Mouse (Mus musculus) CD4-positive, CD25-positive, alpha-beta regulatory T cell, adult 4 months (primary cell): Measurements from ENCODE around the gene 1700093K21Rik. TPM values are rescaled to one million over a fixed set of nuclear protein-coding genes. Genes with fewer than 3 reads are reported as not detected.
A peak's percentile ranks its signal among the peaks of the same experiment; 100 is the strongest.
"Not testable (repeated sequence)": the region's sequence is repeated elsewhere in the genome, so short reads cannot be mapped to it uniquely, and the experiment has no call there.

Experiments
- ATAC-seq: one replicate; pipeline ENCODE4 v1.8.0; 2017
- polyA plus RNA-seq, 2 experiments: library from polyadenylated mRNA; unstranded; fragments of 100-300 nt; shearing (Covaris generic); gene quantifications; one replicate each; pipeline ENCODE4 v1.2.1; 2017

The 1700093K21Rik gene
- not detected for polyA plus RNA-seq

DNA sequence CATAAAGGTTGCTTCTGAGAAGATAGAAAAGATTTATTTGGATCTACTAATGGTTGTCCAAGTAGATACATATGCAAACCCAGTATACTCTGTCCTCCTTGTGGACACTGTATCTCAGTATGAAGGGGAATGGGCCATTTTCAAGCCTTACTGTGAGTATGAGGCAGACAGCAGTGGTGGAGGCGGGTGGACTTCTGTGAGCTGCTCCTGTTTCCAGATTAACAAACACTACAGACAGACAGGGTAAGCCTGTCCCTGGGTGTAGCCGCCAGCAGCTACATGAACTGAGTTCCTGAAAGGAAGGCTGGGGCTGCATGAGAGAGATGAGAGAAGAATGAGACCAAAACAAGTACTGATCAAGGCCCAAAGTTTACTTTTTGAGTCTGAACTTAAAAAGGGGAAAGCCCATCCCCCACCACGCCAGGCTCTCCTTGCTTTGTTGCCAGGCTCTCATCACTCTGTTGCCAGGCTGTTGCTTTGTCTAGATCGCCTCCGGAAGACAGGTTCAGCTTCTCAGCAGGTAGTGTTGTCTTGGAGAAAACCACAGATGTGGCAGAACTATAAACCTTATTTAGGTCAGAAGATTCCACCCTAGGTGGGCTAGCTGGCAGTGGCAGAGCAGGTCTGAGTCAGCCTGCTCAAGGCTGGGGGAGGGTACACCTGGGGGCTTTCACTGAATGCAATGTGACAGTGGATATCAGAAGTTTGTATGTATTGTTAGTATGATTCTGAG is at the start of gene 1700093K21Rik:
Gene 1700093K21Rik (minus strand): TSS at position 683 of the 733 bp plus-strand sequence.
- ATAC-seq: no peak

DNA sequence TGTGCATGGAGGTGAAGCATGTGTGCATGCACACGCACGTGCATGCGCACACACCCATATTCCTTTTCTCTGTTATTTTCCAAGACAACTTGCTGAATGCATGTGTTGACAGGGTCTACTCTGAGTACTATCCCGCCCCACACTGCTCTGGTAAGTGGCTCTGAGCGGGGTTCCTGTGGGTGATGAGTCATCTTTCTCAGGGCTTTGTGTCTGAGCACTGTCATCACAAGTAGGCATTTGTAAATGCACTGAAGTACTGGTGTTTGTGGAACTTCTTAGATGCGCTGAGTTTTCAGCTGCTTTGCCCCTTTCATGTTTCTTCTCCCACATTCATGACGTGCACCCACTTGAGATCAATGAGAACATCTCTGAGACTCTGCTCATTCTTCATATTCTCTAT is 49.2 kb upstream of the 1700093K21Rik start:
- ATAC-seq: no peak

DNA sequence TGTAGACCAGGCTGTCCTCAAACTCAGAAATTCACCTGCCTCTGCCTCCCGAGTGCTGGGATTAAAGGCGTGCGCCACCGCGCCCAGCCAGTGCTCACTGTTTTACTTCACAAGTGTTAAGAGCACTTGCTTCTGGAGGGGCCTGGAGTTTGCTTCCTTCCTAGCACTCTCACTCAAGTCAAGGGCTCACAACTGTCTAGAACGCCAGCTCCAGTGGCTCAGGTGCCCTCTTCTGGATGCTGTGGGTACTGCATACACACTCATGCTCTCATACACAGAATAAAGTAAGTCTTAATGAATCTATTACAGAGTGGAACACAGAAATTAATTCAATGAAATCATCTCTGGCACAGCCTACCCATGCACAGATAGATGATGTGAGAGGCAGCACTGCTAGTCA is 44.8 kb upstream of the 1700093K21Rik start:
- no peak for ATAC-seq

DNA sequence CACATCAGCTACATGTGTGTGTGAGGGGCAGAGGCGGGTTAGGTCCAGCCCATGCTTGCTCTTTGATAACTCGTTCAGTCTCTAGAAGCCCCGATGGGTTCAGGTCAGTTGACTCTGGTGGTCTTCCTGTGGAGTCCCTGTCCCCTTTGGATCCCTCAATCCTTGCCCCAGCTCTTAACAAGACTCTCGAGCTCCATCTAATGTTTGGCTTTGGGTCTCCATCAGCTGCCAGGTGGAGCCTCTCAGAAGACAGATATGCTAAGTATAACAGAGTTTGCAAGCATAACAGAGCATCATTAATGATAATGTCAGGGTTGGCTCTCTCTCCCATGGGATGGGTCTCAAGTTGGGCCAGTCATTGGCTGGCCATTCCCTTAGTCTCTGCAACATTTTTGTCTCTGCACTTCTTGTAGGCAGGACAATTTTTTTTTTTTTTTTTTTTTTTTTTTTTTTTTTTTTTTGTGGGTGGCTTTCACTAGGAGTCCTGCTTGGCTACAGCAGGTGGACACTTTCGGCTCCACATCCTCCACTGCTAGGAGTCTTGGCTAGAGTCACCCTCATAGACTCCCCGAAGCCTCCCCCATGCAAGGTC is 36.2 kb upstream of the 1700093K21Rik start:
- ATAC-seq: no peak

DNA sequence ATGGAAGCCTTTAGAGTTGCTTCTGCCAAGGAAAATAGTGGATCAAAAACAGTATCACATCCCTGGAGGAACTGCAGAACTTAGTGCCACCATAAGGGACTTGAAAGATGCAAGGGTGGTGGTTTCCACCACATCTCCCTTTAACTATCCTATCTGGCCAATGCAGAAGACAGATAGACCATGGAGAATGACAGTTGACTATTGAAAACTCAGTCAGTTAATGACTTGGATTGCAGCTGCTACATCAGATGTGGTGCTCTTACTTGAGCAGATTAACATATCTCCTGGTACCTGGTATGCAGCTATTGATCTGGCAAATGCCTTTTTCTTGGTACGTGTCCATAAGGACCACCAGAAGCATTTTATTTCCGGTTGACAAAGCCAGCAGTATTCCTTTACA is 16.5 kb upstream of the 1700093K21Rik start:
- ATAC-seq: no peak

DNA sequence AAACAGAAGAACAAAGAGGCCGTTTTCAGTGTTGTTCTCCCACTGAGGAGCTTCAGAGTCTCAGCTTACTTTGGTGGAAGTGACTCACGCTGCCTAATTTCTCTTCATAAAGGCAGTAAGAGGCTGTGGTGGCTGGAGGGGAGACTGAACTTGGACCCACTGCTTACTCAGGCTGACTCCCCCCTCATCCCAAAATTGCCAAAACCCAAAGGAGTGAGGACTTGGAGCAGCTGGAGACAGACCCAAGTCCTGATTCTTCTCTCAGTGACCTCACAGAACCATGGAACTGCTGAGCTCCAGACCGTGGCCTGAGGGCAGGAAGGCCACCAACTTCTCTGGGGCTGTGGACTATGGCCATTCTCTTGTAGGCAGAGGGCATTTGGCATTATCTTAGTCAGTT is 2.0 kb downstream of the 1700093K21Rik start:
- no peak for ATAC-seq

DNA sequence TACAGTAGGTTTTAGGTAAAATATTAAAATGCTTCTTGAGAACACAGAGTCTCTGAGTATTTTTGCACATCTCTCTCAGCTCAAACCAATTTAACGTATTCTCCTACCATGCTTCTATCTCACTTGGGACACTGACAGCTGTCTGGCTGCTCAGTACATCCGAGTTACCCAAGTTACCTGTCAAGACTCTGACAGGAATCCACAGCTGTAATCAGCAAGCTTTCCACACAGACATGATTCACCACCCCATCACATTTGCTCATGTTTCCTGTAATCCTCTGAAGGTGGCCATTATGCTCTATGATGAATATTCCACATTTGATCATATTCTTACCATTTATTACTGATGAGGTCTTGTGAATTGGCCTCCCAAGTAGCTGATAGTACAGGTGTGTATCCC is 5.6 kb downstream of the 1700093K21Rik start:
- ATAC-seq: no peak

DNA sequence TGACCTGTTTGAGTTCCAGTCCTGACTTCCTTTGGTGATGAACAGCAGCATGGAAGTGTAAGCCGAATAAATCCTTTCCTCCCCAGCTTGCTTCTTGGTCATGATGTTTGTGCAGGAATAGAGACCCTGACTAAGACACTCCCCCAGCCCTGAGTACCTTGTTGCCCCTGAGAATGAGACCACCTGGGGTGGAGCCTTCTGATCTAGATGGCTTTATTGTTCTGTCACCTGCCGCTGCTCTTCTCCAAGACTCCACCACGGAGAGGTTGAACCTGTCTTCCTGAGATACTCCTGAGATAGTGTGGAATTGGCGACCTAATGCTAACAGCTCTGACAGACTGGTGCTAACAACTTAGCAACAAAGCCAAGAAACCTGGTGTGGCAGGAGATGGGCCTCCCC is 6.2 kb downstream of the 1700093K21Rik start:
- ATAC-seq: not testable (repeated sequence)

DNA sequence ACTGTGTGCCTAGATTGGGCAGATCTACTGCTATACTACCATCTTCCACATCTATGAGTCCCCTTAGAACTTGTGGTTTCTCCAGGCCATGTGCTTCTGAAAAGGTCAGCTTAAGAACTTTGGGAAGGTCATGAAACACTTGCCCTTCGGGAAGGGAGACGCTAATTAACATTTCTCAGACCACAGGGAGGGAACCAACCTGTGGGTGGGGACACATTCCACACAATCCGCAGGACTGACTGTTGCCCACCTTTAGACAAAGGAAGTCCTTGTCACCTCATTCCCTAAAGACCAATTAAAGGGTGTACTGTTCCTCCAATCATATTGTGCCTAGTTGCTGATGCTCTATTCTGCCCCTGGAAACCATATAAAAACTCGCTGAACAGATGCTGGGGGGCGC is 16.2 kb downstream of the 1700093K21Rik start:
- ATAC-seq: not testable (repeated sequence)

DNA sequence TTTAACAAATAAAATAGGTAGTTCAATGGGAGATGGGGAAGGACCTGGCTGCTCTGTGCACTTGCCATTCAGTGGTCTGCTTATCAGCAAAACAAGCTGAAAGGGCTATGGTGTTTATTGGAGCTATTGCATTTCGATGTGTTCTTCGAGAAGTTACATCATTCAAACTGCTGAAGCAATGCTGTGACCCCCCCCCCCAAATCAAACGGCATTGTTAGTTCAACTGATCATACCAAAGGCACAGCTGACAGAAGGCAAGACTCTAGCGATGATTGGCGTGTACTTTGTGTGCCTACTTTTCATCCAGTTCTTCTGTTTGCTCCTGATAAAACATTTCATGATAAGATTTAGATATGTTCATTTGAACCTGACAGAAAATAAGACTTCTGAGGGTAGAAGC is 22.3 kb downstream of the 1700093K21Rik start:
- ATAC-seq: no peak

DNA sequence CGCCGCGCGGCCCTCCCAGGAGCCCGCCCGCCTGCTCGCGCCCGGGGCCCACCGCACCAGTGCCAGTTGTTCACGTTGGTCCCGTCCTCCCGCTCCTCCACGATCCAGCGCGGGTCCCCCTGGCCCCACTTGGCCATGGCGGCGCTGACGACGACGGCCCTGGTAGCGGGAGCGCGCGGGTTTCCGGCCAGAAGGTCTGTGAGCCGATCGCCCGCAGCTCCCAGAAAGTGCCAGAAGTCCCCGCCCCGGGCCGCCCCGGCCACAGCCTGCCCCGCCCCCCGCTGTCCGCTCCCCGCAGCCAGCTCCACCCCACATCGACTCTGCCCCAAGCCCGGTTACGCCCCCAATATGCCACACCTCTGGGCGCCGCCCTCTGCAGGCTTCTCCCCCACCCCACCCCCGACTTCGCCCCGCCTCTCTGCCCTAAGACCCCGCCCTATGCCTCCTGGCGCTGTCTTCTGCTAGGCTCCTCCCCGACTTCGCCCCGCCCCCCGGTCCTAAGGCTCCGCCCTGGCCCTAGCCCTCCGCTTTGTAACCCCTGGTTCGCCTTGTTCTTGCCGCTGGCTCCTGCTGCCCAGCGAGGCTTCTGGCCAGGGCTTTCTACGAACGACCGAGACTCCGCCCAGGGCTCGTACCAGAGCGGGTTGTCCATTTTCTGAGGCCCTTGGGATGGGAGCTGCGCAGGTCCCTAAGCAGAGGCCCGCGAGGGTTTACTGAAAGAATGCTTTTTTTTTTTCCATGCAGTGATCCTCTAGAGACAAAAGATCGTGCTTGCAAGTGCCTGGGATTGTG is 23.0 kb downstream of the 1700093K21Rik start, which contains the start of gene Ahsa2:
Gene Ahsa2 (minus strand): TSS at position 313 of the 792 bp plus-strand sequence.
- peak; percentile 88 for ATAC-seq

DNA sequence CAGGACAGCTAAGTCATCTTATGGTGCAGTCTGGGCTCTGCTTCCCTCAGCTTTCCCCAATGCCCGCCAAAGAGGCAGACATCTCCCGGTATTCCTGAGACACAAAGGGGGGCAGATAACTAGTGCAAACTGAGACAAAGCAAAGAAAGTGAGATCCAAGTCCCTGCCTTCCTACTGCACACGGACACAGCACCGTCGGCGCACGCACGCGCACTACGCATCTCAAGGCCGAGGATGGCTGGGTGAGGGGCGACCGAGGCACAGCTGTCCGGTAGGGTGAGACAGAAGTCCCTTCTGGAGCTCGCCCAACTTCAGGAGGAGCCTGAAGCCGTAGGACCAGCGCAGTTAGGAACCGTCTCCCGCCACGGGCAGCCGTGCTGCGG is 23.6 kb downstream of the 1700093K21Rik start:
- ATAC-seq: peak; percentile 9

DNA sequence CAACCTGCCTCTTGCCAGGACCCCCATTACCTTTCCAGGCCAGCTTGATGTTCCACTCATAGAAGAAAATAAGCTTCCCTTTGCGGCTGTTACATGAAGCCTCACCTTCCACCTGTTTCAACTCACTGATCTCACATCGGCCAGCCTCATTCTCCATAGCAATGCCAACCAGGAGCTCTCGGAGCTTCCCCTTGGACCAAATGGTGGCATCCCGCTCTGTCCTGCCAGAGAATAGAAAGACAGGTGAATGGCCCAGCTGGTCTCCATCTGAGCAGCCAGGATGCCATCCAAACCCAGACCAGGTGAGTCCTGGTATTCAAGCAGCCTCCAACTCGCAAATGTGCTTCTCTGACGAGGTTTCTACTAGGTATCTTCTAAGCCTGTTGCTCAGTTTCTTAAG is 24.3 kb downstream of the 1700093K21Rik start:
- ATAC-seq: no peak

DNA sequence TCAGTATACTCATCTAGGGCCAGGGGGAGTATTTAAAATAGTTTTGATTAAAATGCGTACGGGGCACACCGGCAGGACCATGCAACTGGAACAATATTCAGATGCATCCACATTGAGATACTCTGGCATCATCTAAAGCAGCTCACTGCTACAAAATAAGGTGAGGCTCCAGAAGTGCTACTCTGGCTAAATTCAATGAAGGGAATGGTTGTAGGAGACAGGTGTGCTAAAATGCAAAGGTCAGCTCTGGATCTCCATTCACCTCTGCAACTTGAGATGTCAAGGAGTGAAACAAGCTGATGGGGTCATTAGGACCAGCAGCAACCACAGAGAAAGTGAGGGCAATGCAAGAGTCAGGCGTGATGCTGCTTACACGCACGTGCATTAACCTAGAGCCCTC is 25.7 kb downstream of the 1700093K21Rik start:
- no peak for ATAC-seq

DNA sequence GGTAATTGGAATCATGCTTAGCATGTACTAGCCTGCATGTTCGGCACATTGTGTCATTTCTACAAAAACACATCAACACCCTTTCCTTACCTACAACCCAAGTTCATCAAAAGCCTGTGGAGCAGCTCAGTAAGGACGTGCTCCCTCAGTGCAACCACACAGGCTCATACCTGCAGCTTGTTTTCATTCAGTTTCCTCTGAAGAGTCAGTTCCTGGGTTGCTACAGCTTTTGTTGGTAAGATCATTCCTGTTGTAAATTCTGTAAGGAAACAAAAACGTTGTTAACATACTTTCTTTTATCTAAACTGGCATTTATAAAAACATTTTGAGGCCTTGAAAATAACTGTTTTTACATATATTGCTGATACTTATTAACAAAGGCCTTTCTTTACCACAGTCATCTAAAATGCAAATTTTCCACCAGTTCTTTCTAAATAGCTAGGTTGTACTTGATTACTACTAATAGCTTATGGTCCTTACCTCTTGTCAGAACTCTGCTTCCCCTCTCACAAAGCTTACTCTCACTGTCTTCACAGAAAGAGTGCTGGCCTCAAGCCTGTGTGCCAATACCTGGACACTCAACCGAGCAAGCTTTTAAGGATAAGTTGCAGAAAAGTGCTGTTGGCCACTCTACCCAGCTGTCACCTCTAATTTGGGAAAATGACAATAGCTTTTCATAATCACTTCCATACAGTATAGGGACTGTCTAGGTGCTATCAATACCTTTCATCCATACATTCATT is 28.7 kb downstream of the 1700093K21Rik start:
- ATAC-seq: no peak

DNA sequence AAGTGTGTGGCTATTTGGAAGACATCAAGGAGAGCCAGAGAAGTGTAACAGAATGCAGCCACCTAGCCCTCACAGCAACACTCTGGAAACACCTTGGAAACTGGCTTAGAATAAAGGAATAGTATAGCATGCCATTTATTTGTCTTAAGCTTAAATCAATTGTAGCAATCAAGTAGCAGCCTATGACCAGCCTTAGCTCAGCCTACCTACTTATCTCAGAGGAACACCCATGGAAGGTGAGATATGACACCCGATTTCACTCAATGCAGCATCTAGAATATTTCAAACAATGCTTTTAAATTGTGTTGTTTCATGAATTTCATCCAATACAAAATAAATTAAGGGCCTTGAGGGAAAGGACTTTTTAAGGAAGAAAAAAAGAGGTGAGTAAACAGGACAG is 31.0 kb downstream of the 1700093K21Rik start:
- ATAC-seq: no peak

Other genes with a start within 250 kb of the 1700093K21Rik start
- 10 to 100 TPM; 40.1 to 56.0 TPM for gene Usp34, start 214.3 kb downstream of the 1700093K21Rik start, polyA plus RNA-seq
- 10 to 100 TPM; 28.2 to 45.5 TPM for gene Ahsa2, start 23.1 kb downstream of the 1700093K21Rik start, polyA plus RNA-seq
- 1 to 10 TPM; 1.6 to 2.0 TPM for gene 0610010F05Rik, start 112.5 kb upstream of the 1700093K21Rik start, polyA plus RNA-seq
- 10 to 100 TPM; 20.7 to 22.2 TPM for gene Pus10, start 144.5 kb upstream of the 1700093K21Rik start, polyA plus RNA-seq
- 10 to 100 TPM in 1 of 2 experiments, 1 to 10 TPM in 1; 9.1 to 11.3 TPM for gene Pex13, start 144.8 kb upstream of the 1700093K21Rik start, polyA plus RNA-seq
- 10 to 100 TPM; 24.2 to 25.8 TPM for gene Rel, start 249.8 kb upstream of the 1700093K21Rik start, polyA plus RNA-seq